Mouse (Mus musculus) E14TG2a.4 (cell line): ENCODE results near the gene Gm10226.
"Not testable (repeated sequence)": the region's sequence is repeated elsewhere in the genome, so short reads cannot be mapped to it uniquely, and the experiment has no call there.

ENCODE experiments used
- H3K27me3 ChIP-seq: 2 replicates; pipeline ENCODE4 v1.6.1; 2014; ENCODE audit warnings: low read length, control low read depth; ENCODE audit not compliant: insufficient read depth
- H3K36me3 ChIP-seq: 2 replicates; pipeline ENCODE4 v1.6.1; 2014; ENCODE audit warnings: low read length, control low read depth; ENCODE audit not compliant: insufficient read depth
- H3K4me1 ChIP-seq: replicated peaks from 2 replicates; pipeline ENCODE4 v1.6.1; 2014; ENCODE audit warnings: low read depth, low read length, control low read depth
- H3K4me3 ChIP-seq: replicated peaks from 2 replicates; pipeline ENCODE4 v1.5.1; 2014; ENCODE audit warnings: mild to moderate bottlenecking, low read length
- H3K9me3 ChIP-seq: 2 replicates; pipeline ENCODE4 v1.6.1; 2014; ENCODE audit warnings: low read length, control low read depth
- CTCF ChIP-seq: conservative IDR thresholded peaks from 2 replicates; pipeline ENCODE4 v1.5.1; 2014; ENCODE audit warnings: low read length
- NANOG ChIP-seq: IDR thresholded peaks from 2 replicates; pipeline ENCODE4 v1.6.1; 2014; ENCODE audit warnings: borderline replicate concordance, low read length, mixed read lengths
- POU5F1 ChIP-seq: IDR thresholded peaks from 2 replicates; pipeline ENCODE4 v1.6.1; 2014; ENCODE audit warnings: low read length, borderline replicate concordance

Gene Gm10226

GRCm38 (mm10) chr17:21702281-21703240 lies 10.9 kb downstream of the Gm10226 start:
- Histone ChIP-seq H3K9me3 (no peaks in the 10 kb centered on the region), H3K27me3 (no peaks in the 10 kb centered on the region)
- TF ChIP-seq CTCF, result no peak
- TF ChIP-seq NANOG, result no peak
- TF ChIP-seq POU5F1, result no peak

GRCm38 (mm10) chr17:21703414-21703813 lies 11.8 kb downstream of the Gm10226 start:
- Histone ChIP-seq H3K4me3 (no peak overlapping the region), H3K27me3 (no peaks in the 10 kb centered on the region), H3K9me3 (no peaks in the 10 kb centered on the region), H3K4me1 (peaks cover 5% of the 10 kb centered on the region), H3K36me3 (0 out of 2 replicates have a peak, but pooled peaks cover under 1% of the 10 kb centered on the region)
- TF ChIP-seq CTCF (no peak), NANOG (no peak), POU5F1 (no peak)

More at GRCm38 (mm10) chr17:21702281-21703240, 10.9 kb downstream of the Gm10226 start:
- no peaks in the 10 kb centered on the region for H3K36me3 ChIP-seq
- no peak overlapping the region for H3K4me3 ChIP-seq
- no peaks in the 10 kb centered on the region for H3K4me1 ChIP-seq

GRCm38 (mm10) chr17:21707343-21707996 lies 15.8 kb downstream of the Gm10226 start, which contains the start of gene Zfp760:
Zfp760 (plus strand) TSS chr17:21707741.
- H3K4me3 ChIP-seq, result peak within 1 kb of the TSS; percentile 89
- H3K4me1 ChIP-seq, result peaks cover 10% of the 10 kb centered on the region
- H3K36me3 ChIP-seq, result peaks cover 23% of the 10 kb centered on the region
- H3K27me3 ChIP-seq, result no peaks in the 10 kb centered on the region
- TF ChIP-seq NANOG, result no peak
- no peak for TF ChIP-seq POU5F1
- no peak for TF ChIP-seq CTCF
- H3K9me3 ChIP-seq, result no peaks in the 10 kb centered on the region

GRCm38 (mm10) chr17:21708401-21708800 lies 16.7 kb downstream of the Gm10226 start:
- Histone ChIP-seq H3K4me3 (peak overlapping the region; percentile 89), H3K27me3 (no peaks in the 10 kb centered on the region), H3K9me3 (no peaks in the 10 kb centered on the region), H3K4me1 (peaks cover 10% of the 10 kb centered on the region), H3K36me3 (peaks cover 26% of the 10 kb centered on the region)
- no peak for TF ChIP-seq NANOG
- TF ChIP-seq CTCF, result no peak
- no peak for TF ChIP-seq POU5F1

- not testable (repeated sequence) for H3K27me3 ChIP-seq, H3K9me3 ChIP-seq
- peaks cover 38% of the 10 kb centered on the region for H3K36me3 ChIP-seq
- H3K4me3 ChIP-seq, result peak within 1 kb of the TSS; percentile 90
- H3K4me1 ChIP-seq, result peaks cover 41% of the 10 kb centered on the region
Observed at GRCm38 (mm10) chr17:21730495-21730894, 38.8 kb downstream of the Gm10226 start, which contains the start of gene Zfp229. Zfp229 (plus strand) TSS chr17:21730795.

GRCm38 (mm10) chr17:21733049-21733448 lies 41.4 kb downstream of the Gm10226 start:
- peaks cover 53% of the 10 kb centered on the region for H3K36me3 ChIP-seq
- 0 out of 2 replicates have a peak, but pooled peaks cover 3% of the 10 kb centered on the region for H3K9me3 ChIP-seq
- H3K4me1 ChIP-seq, result peaks cover 35% of the 10 kb centered on the region
- TF ChIP-seq CTCF (no peak), POU5F1 (no peak), NANOG (no peak)
- H3K4me3 ChIP-seq, result peak overlapping the region; percentile 90
- H3K27me3 ChIP-seq, result no peaks in the 10 kb centered on the region

- Histone ChIP-seq H3K4me1 (peaks cover 29% of the 10 kb centered on the region), H3K36me3 (peaks cover 53% of the 10 kb centered on the region), H3K27me3 (no peaks in the 10 kb centered on the region), H3K9me3 (0 out of 2 replicates have a peak, but pooled peaks cover 3% of the 10 kb centered on the region), H3K4me3 (peak overlapping the region; percentile 90)
- TF ChIP-seq NANOG (no peak), POU5F1 (no peak), CTCF (peak; percentile 16; the same call in 1 of the 2 replicates)
Observed at GRCm38 (mm10) chr17:21733529-21734031, 41.9 kb downstream of the Gm10226 start.
